Mouse (Mus musculus) retina, postnatal 7 days (tissue): ENCODE measurements around the gene Rad17.

Experiments
- DNase-seq: peaks from one replicate; pipeline ENCODE4 v3.0.0-alpha.2; 2012; ENCODE audit warnings: low read depth, low spot score

Rad17 gene

GRCm38 (mm10) chr13:100616181-100617087 is 34.4 kb downstream of the Rad17 start, which contains the start of gene Marveld2:
Marveld2 (minus strand) TSS chr13:100616971.
- DNase-seq, result peak; percentile 14

GRCm38 (mm10) chr13:100612903-100613302 is 37.9 kb downstream of the Rad17 start:
- no peak for DNase-seq

GRCm38 (mm10) chr13:100612251-100612650 is 38.6 kb downstream of the Rad17 start:
- DNase-seq, result no peak

GRCm38 (mm10) chr13:100611266-100611665 is 39.6 kb downstream of the Rad17 start:
- no peak for DNase-seq

- no peak for DNase-seq
Observed at GRCm38 (mm10) chr13:100607756-100608155, 43.1 kb downstream of the Rad17 start.

- no peak for DNase-seq
Observed at GRCm38 (mm10) chr13:100605845-100606244, 45.0 kb downstream of the Rad17 start.

GRCm38 (mm10) chr13:100603738-100604095 is 47.1 kb downstream of the Rad17 start:
- no peak for DNase-seq

- DNase-seq, result no peak
Observed at GRCm38 (mm10) chr13:100603031-100603737, 47.7 kb downstream of the Rad17 start.

- no peak for DNase-seq
Observed at GRCm38 (mm10) chr13:100602239-100602902, 48.5 kb downstream of the Rad17 start.

GRCm38 (mm10) chr13:100601034-100601433 is 49.8 kb downstream of the Rad17 start:
- DNase-seq, result no peak

GRCm38 (mm10) chr13:100600317-100600716 is 50.5 kb downstream of the Rad17 start:
- no peak for DNase-seq

GRCm38 (mm10) chr13:100597284-100597683 is 53.6 kb downstream of the Rad17 start:
- no peak for DNase-seq

- no peak for DNase-seq
Observed at GRCm38 (mm10) chr13:100595552-100595885, 55.3 kb downstream of the Rad17 start.

- DNase-seq, result no peak
Observed at GRCm38 (mm10) chr13:100594838-100595551, 55.9 kb downstream of the Rad17 start.

- peak; percentile 30 for DNase-seq
Observed at GRCm38 (mm10) chr13:100594041-100594792, 56.6 kb downstream of the Rad17 start.

GRCm38 (mm10) chr13:100588646-100589045 is 62.2 kb downstream of the Rad17 start:
- no peak for DNase-seq

GRCm38 (mm10) chr13:100582144-100582543 is 68.7 kb downstream of the Rad17 start:
- DNase-seq, result no peak

- no peak for DNase-seq
Observed at GRCm38 (mm10) chr13:100581701-100582100, 69.2 kb downstream of the Rad17 start.

GRCm38 (mm10) chr13:100579951-100580350 is 70.9 kb downstream of the Rad17 start:
- DNase-seq, result no peak

- DNase-seq, result no peak
Observed at GRCm38 (mm10) chr13:100579220-100579619, 71.6 kb downstream of the Rad17 start.

GRCm38 (mm10) chr13:100575950-100576349 is 74.9 kb downstream of the Rad17 start:
- DNase-seq, result no peak
